Mouse (Mus musculus): ENCODE measurements around the gene Nyap1. TPM values are rescaled to one million over a fixed set of nuclear protein-coding genes. Genes with fewer than 3 reads are reported as not detected.
A peak's percentile ranks its signal among the peaks of the same experiment; 100 is the strongest.
"Not testable (repeated sequence)": the region's sequence is repeated elsewhere in the genome, so short reads cannot be mapped to it uniquely, and the experiment has no call there.

Gene Nyap1
- polyA plus RNA-seq, 1 experiment: 3.1 TPM

DNA sequence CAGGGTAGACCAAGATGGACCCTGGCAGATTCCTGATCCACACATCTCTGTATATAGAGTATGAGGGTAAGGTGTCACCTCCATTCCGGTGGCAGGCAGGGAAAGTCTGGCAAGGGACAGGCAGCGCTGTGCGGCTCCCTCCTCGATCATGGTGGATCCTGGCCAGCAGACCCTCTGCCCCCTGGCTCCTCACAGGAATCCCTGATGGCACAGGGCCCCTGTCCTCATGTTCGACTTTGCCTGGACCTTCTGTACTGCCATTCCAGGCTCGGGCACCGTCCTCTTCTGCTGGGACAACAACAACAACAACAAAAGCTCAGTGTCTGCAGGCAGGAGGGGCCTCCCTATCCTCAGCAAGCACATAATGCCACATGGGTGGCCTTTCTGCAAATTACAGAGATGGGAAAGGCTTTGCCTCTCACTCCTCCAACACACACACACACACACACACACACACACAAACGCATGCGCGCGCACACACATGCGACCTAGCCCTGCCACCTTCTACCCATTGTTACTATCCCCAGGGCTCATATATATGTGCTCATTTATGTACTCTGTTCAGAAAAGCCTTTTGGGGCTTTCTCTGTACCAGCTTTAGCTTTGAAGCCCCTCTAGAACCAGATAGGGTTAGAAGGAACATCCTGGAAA, 7.6 kb downstream of the Nyap1 start:
- Histone ChIP-seq H3K27ac (ENCODE audit: insufficient read depth, low read depth, low read length) (no peak overlapping the region), H3K4me3 (ENCODE audit: insufficient read depth, low read depth, low read length) (no peak overlapping the region), H3K27me3 (replicated peaks; ENCODE audit: control insufficient read depth, insufficient read depth, low read length) (no peaks in the 10 kb centered on the region), H3K4me1 (ENCODE audit: control insufficient read depth, insufficient read depth, low read length) (no peaks in the 10 kb centered on the region), H3K36me3 (ENCODE audit: control insufficient read depth, insufficient read depth, low read length) (no peaks in the 10 kb centered on the region)
- TF ChIP-seq CTCF (conservative IDR thresholded peaks at IDR 0.05; ENCODE audit: insufficient read depth, insufficient read length, low read depth, low read length) (no peak), POLR2A (IDR thresholded peaks at IDR 0.05; ENCODE audit: low read depth, low read length) (no peak)
- WGBS: 93% methylated on average over 12 of the region's 12 CpGs
- no peak for DNase-seq

DNA sequence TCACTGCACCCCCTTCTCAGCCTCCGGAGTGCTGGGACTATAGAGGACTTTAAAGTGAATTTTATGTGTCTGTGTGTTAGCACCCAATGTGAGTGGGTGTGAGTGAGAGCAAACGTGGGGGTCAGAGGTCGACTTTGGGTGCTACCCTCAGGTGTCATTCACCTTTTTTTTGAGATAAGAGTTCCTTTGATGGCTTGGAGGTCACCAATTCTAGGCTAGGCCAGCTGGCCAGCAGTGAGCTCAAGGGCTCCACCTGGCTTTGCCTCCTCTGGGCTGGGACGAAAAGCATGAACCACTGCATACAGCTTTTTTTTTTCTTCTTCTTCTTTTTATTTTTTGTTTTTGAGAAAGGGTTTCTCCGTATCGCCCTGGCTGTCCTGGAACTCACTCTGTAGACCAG, 14.6 kb downstream of the Nyap1 start:
- peak; percentile 49 for TF ChIP-seq CTCF (conservative IDR thresholded peaks at IDR 0.05; ENCODE audit: insufficient read depth, insufficient read length, low read depth, low read length)
- no peak for TF ChIP-seq POLR2A (IDR thresholded peaks at IDR 0.05; ENCODE audit: low read depth, low read length)
- 69% methylated on average over 6 of the region's 6 CpGs for WGBS
- H3K4me1 ChIP-seq (ENCODE audit: control insufficient read depth, insufficient read depth, low read length): no peaks in the 10 kb centered on the region
- H3K4me3 ChIP-seq (ENCODE audit: insufficient read depth, low read depth, low read length): no peak overlapping the region
- no peak for DNase-seq
- H3K27me3 ChIP-seq (replicated peaks; ENCODE audit: control insufficient read depth, insufficient read depth, low read length): no peaks in the 10 kb centered on the region
- no peak overlapping the region for H3K27ac ChIP-seq (ENCODE audit: insufficient read depth, low read depth, low read length)
- H3K36me3 ChIP-seq (ENCODE audit: control insufficient read depth, insufficient read depth, low read length): no peaks in the 10 kb centered on the region

DNA sequence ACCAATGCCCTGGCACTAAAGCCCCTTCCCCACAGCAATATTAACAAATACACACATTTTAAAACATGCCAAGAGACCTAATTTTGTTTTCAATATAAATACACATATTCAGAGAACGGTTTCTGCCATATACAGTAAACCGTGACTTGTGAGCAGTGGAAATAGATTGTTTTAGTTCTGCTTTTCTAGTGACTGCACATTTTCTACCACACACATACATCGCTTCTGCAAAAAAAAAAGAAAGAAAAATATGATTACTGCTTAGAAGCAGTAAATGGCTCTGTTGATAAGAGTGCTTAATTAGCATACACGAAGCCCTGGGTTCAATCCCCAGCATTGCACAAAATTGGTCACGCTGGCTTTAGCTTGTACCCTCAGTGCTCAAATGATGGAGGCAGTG, 17.6 kb downstream of the Nyap1 start:
- Histone ChIP-seq H3K27me3 (replicated peaks; ENCODE audit: control insufficient read depth, insufficient read depth, low read length) (no peaks in the 10 kb centered on the region), H3K27ac (ENCODE audit: insufficient read depth, low read depth, low read length) (no peak overlapping the region), H3K4me3 (ENCODE audit: insufficient read depth, low read depth, low read length) (no peak overlapping the region), H3K36me3 (ENCODE audit: control insufficient read depth, insufficient read depth, low read length) (no peaks in the 10 kb centered on the region), H3K4me1 (ENCODE audit: control insufficient read depth, insufficient read depth, low read length) (0 out of 2 replicates have a peak, but pooled peaks cover 2% of the 10 kb centered on the region)
- TF ChIP-seq POLR2A (IDR thresholded peaks at IDR 0.05; ENCODE audit: low read depth, low read length): no peak
- TF ChIP-seq CTCF (conservative IDR thresholded peaks at IDR 0.05; ENCODE audit: insufficient read depth, insufficient read length, low read depth, low read length): no peak
- 91% methylated on average over 5 of the region's 5 CpGs for WGBS
- no peak for DNase-seq

DNA sequence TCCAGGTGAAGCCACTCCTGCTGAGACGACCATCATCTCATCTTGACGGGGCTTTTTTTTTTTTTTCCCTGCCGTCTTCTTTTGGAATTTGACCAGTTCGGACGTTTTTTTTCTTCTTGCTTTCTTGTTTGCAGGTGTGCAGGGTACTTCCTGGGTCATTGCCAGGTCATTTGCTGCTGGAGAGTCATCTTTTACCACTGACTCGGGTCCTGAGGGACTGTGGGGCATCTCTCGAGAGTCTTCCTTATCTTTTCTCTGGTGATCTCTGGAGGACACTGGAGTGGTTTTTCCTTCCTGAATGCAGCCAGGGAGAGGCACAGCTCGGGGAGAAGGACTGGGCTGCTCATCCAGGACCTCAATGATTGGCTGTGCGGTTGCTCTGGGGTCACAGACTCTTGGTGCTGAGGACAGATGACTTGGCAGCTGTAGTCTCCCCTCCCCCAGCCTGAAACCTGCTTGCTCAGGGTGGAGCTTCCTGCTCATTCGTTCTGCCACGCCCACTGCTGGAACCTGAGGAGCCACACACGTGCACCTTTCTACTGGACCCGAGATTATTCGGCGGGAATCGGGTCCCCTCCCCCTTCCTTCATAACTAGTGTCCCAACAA, 20.7 kb downstream of the Nyap1 start:
- H3K36me3 ChIP-seq (ENCODE audit: control insufficient read depth, insufficient read depth, low read length); H3K4me3 ChIP-seq (ENCODE audit: insufficient read depth, low read depth, low read length); H3K4me1 ChIP-seq (ENCODE audit: control insufficient read depth, insufficient read depth, low read length); H3K27ac ChIP-seq (ENCODE audit: insufficient read depth, low read depth, low read length); H3K27me3 ChIP-seq (replicated peaks; ENCODE audit: control insufficient read depth, insufficient read depth, low read length): not testable (repeated sequence)
- peak; percentile 77 for DNase-seq
- WGBS: 7% methylated on average over 11 of the region's 16 CpGs

DNA sequence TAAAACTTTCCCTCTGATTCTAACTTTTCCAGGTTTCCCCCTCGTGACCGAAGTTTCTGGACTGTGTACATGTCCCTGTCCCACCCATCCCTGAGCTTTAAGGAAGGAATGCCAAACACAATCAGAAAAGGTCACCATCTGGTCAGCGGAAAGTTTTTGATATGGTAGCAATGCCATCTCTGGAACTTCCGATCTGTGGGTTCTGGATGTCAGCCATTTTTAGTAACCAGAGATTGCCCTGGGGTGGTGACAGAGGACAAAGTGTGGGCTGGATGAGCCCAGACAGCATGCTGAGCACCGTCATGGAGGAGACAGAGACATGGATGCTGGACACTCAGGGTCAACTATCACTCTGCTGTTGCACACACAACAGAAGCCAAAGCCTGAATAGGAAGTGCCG, 22.3 kb downstream of the Nyap1 start:
- peak; percentile 19 for DNase-seq
- TF ChIP-seq POLR2A (IDR thresholded peaks at IDR 0.05; ENCODE audit: low read depth, low read length) (no peak), CTCF (conservative IDR thresholded peaks at IDR 0.05; ENCODE audit: insufficient read depth, insufficient read length, low read depth, low read length) (no peak)
- Histone ChIP-seq H3K36me3 (ENCODE audit: control insufficient read depth, insufficient read depth, low read length) (no peaks in the 10 kb centered on the region), H3K27me3 (replicated peaks; ENCODE audit: control insufficient read depth, insufficient read depth, low read length) (no peaks in the 10 kb centered on the region), H3K4me3 (ENCODE audit: insufficient read depth, low read depth, low read length) (no peak overlapping the region), H3K4me1 (ENCODE audit: control insufficient read depth, insufficient read depth, low read length) (0 out of 2 replicates have a peak, but pooled peaks cover 2% of the 10 kb centered on the region), H3K27ac (ENCODE audit: insufficient read depth, low read depth, low read length) (no peak overlapping the region)
- WGBS: 68% methylated on average over 6 of the region's 6 CpGs

DNA sequence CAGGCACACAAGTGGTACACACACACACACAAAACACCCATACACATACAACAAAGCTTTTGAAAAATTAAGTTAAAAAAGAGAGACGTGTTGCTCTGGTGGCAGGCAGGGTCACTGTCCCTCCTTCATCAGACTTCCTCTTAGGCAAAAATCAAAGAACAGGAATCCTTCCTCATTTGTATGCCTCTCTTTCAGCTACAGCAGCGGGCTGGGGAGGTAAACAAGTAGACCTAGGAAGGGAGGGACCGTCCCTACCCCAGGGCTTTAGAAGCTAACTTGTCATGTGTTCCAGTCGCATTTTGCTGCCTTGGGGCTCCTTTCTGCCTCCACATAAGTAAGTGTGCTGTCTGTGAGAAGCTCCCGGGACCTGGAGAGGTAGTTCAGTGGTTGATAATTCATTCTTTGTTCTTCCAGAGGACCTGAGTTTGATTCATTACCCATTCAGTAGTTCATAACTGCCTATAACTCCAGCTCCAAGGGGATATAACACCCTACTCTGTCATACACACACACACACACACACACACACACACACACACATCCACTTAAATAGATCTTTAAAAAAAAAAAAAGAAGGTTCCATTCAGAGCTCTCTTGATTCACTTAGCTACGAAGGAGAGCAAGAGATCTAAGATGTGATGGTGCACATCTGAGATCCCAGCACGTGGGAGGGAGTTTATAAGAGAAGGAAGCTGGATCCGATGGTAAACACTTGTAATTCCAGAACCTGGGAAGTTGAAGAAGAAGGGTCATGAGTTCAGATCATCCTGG, 23.2 kb downstream of the Nyap1 start:
- Histone ChIP-seq H3K27me3 (replicated peaks; ENCODE audit: control insufficient read depth, insufficient read depth, low read length) (no peaks in the 10 kb centered on the region), H3K27ac (ENCODE audit: insufficient read depth, low read depth, low read length) (no peak overlapping the region), H3K4me1 (ENCODE audit: control insufficient read depth, insufficient read depth, low read length) (0 out of 2 replicates have a peak, but pooled peaks cover 2% of the 10 kb centered on the region), H3K36me3 (ENCODE audit: control insufficient read depth, insufficient read depth, low read length) (no peaks in the 10 kb centered on the region), H3K4me3 (ENCODE audit: insufficient read depth, low read depth, low read length) (no peak overlapping the region)
- WGBS: 59% methylated on average over 8 of the region's 8 CpGs
- DNase-seq: no peak
- TF ChIP-seq POLR2A (IDR thresholded peaks at IDR 0.05; ENCODE audit: low read depth, low read length): no peak
- no peak for TF ChIP-seq CTCF (conservative IDR thresholded peaks at IDR 0.05; ENCODE audit: insufficient read depth, insufficient read length, low read depth, low read length)

DNA sequence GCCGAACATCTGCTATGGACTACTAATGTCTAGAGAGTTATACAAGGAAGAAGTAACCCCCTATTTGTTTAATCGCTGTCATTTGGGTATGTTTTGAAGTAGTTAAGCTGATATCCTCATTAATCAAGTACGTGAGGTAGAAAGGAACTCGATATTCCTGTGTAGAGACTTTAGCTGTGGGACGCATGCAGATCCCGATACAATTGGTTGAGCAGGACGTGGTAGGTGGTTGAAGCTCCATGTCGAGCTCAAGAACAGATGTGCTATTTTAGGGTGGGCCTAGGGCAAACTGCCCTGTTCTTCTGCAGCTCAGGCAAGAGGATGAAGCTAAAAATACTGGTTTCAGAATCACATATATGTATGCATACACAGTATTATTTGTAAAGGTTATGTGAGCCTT, 25.7 kb downstream of the Nyap1 start:
- no peak for TF ChIP-seq CTCF (conservative IDR thresholded peaks at IDR 0.05; ENCODE audit: insufficient read depth, insufficient read length, low read depth, low read length)
- TF ChIP-seq POLR2A (IDR thresholded peaks at IDR 0.05; ENCODE audit: low read depth, low read length): no peak
- no peaks in the 10 kb centered on the region for H3K36me3 ChIP-seq (ENCODE audit: control insufficient read depth, insufficient read depth, low read length)
- H3K27ac ChIP-seq (ENCODE audit: insufficient read depth, low read depth, low read length): no peak overlapping the region
- no peaks in the 10 kb centered on the region for H3K27me3 ChIP-seq (replicated peaks; ENCODE audit: control insufficient read depth, insufficient read depth, low read length)
- 0 out of 2 replicates have a peak, but pooled peaks cover 2% of the 10 kb centered on the region for H3K4me1 ChIP-seq (ENCODE audit: control insufficient read depth, insufficient read depth, low read length)
- 47% methylated on average over 8 of the region's 8 CpGs for WGBS
- DNase-seq: no peak
- H3K4me3 ChIP-seq (ENCODE audit: insufficient read depth, low read depth, low read length): no peak overlapping the region

All from kidney, adult 2 months (tissue).